ENCODE assay signal across 11 mouse cellular contexts in the genomic region with DNA sequence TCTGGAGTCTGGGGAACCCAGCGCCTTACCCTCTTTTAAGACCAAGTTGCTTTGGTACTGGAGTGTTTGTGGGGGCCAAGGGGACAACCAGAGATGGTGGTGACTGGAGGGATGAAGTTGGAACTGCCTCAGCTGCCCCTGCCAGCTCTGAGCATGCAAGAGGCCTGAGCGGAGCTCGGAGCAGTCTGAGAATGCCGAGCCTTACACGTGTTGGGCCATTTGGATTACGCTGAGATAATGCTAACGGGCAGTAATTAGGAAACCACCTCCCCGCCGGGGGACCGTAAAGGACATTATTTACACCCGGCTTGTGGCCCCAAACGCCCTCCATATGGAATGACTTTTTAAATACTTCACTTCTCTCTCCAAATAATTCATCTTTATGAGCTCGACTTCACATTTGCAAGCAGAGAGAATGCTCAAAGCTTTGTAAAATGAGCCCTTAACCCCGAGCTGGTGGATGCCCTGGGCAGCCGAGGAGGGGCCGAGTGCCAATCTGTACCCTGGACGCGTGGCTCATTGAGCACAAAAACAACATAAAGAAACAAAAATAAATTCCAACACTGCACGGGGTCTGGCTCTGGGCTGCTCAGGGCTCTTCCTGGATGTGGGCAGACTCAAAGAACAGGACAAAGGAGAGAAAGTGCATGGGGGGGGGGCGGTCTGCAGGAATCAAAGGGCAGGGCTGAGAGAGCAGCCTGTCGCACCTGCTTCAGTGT.
DNase-seq lines count a peak whose midpoint lies in the region; ATAC-seq lines count a peak whose summit lies in the region.
"Had no signal": no experiment of that assay in that cellular context is flagged by ENCODE, and none has a peak within 500 bp of the region (broad histone marks: within the 10 kb centered on the region; RNA-seq: fewer than 3 reads in every experiment).

No protein-coding gene starts in this region.

- no peak for ATAC-seq in cerebellum, adult (ENCODE audit: insufficient number of reproducible peaks, low FRiP score, low TSS enrichment)
- no peak for ATAC-seq in neural tube, embryonic 11.5 days (ENCODE audit: insufficient read depth, low FRiP score, low TSS enrichment)
- no peak for ATAC-seq in midbrain, embryonic 12.5 days (ENCODE audit: low FRiP score, low read depth)

- no peaks in the 10 kb centered on the region for H3K36me3 ChIP-seq in neural tube, embryonic 11.5 days (ENCODE audit: control insufficient read depth, insufficient read depth, low read length)
- no peaks in the 10 kb centered on the region for H3K36me3 ChIP-seq in midbrain, embryonic 12.5 days

- peak overlapping the region; percentile 16; the same call in 1 of the 2 replicates for H3K4me2 ChIP-seq in neural tube, embryonic 11.5 days (ENCODE audit: low read depth)
- no peak overlapping the region for H3K4me2 ChIP-seq in midbrain, embryonic 12.5 days (replicated peaks)

- no peaks in the 10 kb centered on the region for H3K9me3 ChIP-seq in neural tube, embryonic 11.5 days (ENCODE audit: control insufficient read depth, low read length)
- H3K9me3 ChIP-seq in midbrain, embryonic 12.5 days = no peaks in the 10 kb centered on the region

- no peaks in the 10 kb centered on the region for H3K4me1 ChIP-seq in neural tube, embryonic 11.5 days (ENCODE audit: control insufficient read depth, insufficient read depth, low read length)
- H3K4me1 ChIP-seq in midbrain, embryonic 12.5 days = peaks cover 16% of the 10 kb centered on the region

- H3K9ac ChIP-seq in neural tube, embryonic 11.5 days (ENCODE audit: low read length) = no peak overlapping the region
- no peak overlapping the region for H3K9ac ChIP-seq in midbrain, embryonic 12.5 days (replicated peaks)

- H3K4me3 ChIP-seq in neural tube, embryonic 11.5 days (ENCODE audit: low read depth, low read length) = no peak overlapping the region
- H3K4me3 ChIP-seq in midbrain, embryonic 12.5 days = no peak overlapping the region

- WGBS in neural tube, embryonic 11.5 days = 11% methylated on average over 21 of the region's 21 CpGs
- WGBS in midbrain, embryonic 12.5 days = 44% methylated on average over 21 of the region's 21 CpGs

- H3K27ac ChIP-seq in neural tube, embryonic 11.5 days (ENCODE audit: low read depth, low read length) = no peak overlapping the region
- peak overlapping the region; percentile 35; the same call in 1 of the 2 replicates for H3K27ac ChIP-seq in midbrain, embryonic 12.5 days (replicated peaks)

- H3K27me3 ChIP-seq in neural tube, embryonic 11.5 days (ENCODE audit: control insufficient read depth, insufficient read depth, low read length) = no peaks in the 10 kb centered on the region
- H3K27me3 ChIP-seq in midbrain, embryonic 12.5 days = no peaks in the 10 kb centered on the region

- peak; percentile 61 to 66 for DNase-seq in cerebellum, postnatal 10 days
- DNase-seq in neural tube, embryonic 11.5 days (ENCODE audit: low spot score) = peak; percentile 35
- DNase-seq in neural tube, embryonic 10.5 days (ENCODE audit: extremely low spot score, low spot score) = no peak
- no peak for DNase-seq in adrenal gland, postnatal 36 days
- no peak for DNase-seq in adrenal gland, adult (ENCODE audit: inconsistent age in 2 of 2, low spot score in 1 of 2)
- DNase-seq in lung, postnatal 36 days = no peak
- DNase-seq: heart, postnatal 36 days; lung, postnatal 14 days; right cerebral cortex, postnatal 4 days had no signal

Comparison
In these comparisons a context has a peak if more than half of its experiments do, and no peak if none do; other contexts are left out.
1. DNase-seq: peak in cerebellum, postnatal 10 days (2 of 2) and neural tube, embryonic 11.5 days (single experiment); none in neural tube, embryonic 10.5 days (single experiment), adrenal gland, postnatal 36 days (0 of 2), adrenal gland, adult (0 of 2) and lung, postnatal 36 days (single experiment).